Mouse (Mus musculus): ENCODE measurements around the gene Gm4969. TPM values are rescaled to one million over a fixed set of nuclear protein-coding genes. Genes with fewer than 3 reads are reported as not detected.

The Gm4969 gene
- polyA plus RNA-seq, 1 experiment from 2014 or later, result 2.3 TPM

- Histone ChIP-seq H3K9ac (no peak overlapping the region), H3K27me3 (replicated peaks) (no peaks in the 10 kb centered on the region; the same call in 1 of the 2 replicates), H3K4me1 (replicated peaks) (peaks cover 32% of the 10 kb centered on the region), H3K4me3 (replicated peaks) (no peak overlapping the region), H3K36me3 (0 out of 2 replicates have a peak, but pooled peaks cover 4% of the 10 kb centered on the region), H3K27ac (no peak overlapping the region), H3K9me3 (no peaks in the 10 kb centered on the region), H3K4me2 (replicated peaks) (peak overlapping the region; percentile 93; the same call in 1 of the 2 replicates)
- WGBS, result 60% methylated on average over 17 of the region's 17 CpGs
- ATAC-seq, result no peak
Observed at GRCm38 (mm10) chr7:19091913-19092312, 26.3 kb downstream of the Gm4969 start.

- H3K36me3 ChIP-seq, result 0 out of 2 replicates have a peak, but pooled peaks cover 4% of the 10 kb centered on the region
- 42% methylated on average over 10 of the region's 10 CpGs for WGBS
- H3K4me1 ChIP-seq (replicated peaks), result peaks cover 49% of the 10 kb centered on the region
- no peaks in the 10 kb centered on the region; the same call in 1 of the 2 replicates for H3K27me3 ChIP-seq (replicated peaks)
- no peak for ATAC-seq
- H3K4me3 ChIP-seq (replicated peaks), result no peak overlapping the region
- H3K4me2 ChIP-seq (replicated peaks), result no peak overlapping the region
- no peaks in the 10 kb centered on the region for H3K9me3 ChIP-seq
- no peak overlapping the region for H3K27ac ChIP-seq
- H3K9ac ChIP-seq, result no peak overlapping the region
Observed at GRCm38 (mm10) chr7:19088813-19089212, 29.4 kb downstream of the Gm4969 start.

- Histone ChIP-seq H3K9me3 (no peaks in the 10 kb centered on the region), H3K4me1 (replicated peaks) (peaks cover 54% of the 10 kb centered on the region), H3K4me2 (replicated peaks) (peak overlapping the region; percentile 46; the same call in 1 of the 2 replicates), H3K27ac (no peak overlapping the region), H3K36me3 (0 out of 2 replicates have a peak, but pooled peaks cover 8% of the 10 kb centered on the region), H3K27me3 (replicated peaks) (no peaks in the 10 kb centered on the region; the same call in 1 of the 2 replicates), H3K4me3 (replicated peaks) (no peak overlapping the region), H3K9ac (no peak overlapping the region)
- 68% methylated on average over 18 of the region's 18 CpGs for WGBS
- no peak for ATAC-seq
Observed at GRCm38 (mm10) chr7:19086760-19087159, 31.4 kb downstream of the Gm4969 start.

GRCm38 (mm10) chr7:19086042-19086441 lies 32.1 kb downstream of the Gm4969 start:
- Histone ChIP-seq H3K27ac (peak overlapping the region; percentile 46; the same call in 1 of the 2 replicates), H3K9me3 (no peaks in the 10 kb centered on the region), H3K4me3 (replicated peaks) (peak overlapping the region; percentile 27), H3K4me2 (replicated peaks) (peak overlapping the region; percentile 46), H3K4me1 (replicated peaks) (peaks cover 50% of the 10 kb centered on the region), H3K27me3 (replicated peaks) (no peaks in the 10 kb centered on the region; the same call in 1 of the 2 replicates), H3K9ac (peak overlapping the region; percentile 32), H3K36me3 (peaks cover 16% of the 10 kb centered on the region)
- WGBS, result 11% methylated on average over 14 of the region's 14 CpGs
- peak; percentile 53 for ATAC-seq

- H3K27ac ChIP-seq, result peak overlapping the region; percentile 46
- no peaks in the 10 kb centered on the region for H3K9me3 ChIP-seq
- no peaks in the 10 kb centered on the region; the same call in 1 of the 2 replicates for H3K27me3 ChIP-seq (replicated peaks)
- H3K9ac ChIP-seq, result peak overlapping the region; percentile 32
- peak overlapping the region; percentile 27 for H3K4me3 ChIP-seq (replicated peaks)
- H3K4me2 ChIP-seq (replicated peaks), result peak overlapping the region; percentile 46
- no peak for ATAC-seq
- WGBS, result 13% methylated on average over 6 of the region's 6 CpGs
- H3K4me1 ChIP-seq (replicated peaks), result peaks cover 50% of the 10 kb centered on the region
- peaks cover 15% of the 10 kb centered on the region for H3K36me3 ChIP-seq
Observed at GRCm38 (mm10) chr7:19085495-19085894, 32.7 kb downstream of the Gm4969 start.

GRCm38 (mm10) chr7:19084921-19085473 lies 33.2 kb downstream of the Gm4969 start:
- Histone ChIP-seq H3K4me1 (replicated peaks) (peaks cover 50% of the 10 kb centered on the region), H3K27me3 (replicated peaks) (no peaks in the 10 kb centered on the region), H3K9me3 (no peaks in the 10 kb centered on the region), H3K27ac (peak overlapping the region; percentile 46), H3K36me3 (peaks cover 20% of the 10 kb centered on the region), H3K4me3 (replicated peaks) (peak overlapping the region; percentile 27), H3K9ac (peak overlapping the region; percentile 32), H3K4me2 (replicated peaks) (peak overlapping the region; percentile 46)
- no peak for ATAC-seq
- 23% methylated on average over 9 of the region's 9 CpGs for WGBS

GRCm38 (mm10) chr7:19084277-19084771 lies 33.8 kb downstream of the Gm4969 start:
- 51% methylated on average over 6 of the region's 6 CpGs for WGBS
- peak; percentile 20 for ATAC-seq
- no peaks in the 10 kb centered on the region for H3K27me3 ChIP-seq (replicated peaks)

GRCm38 (mm10) chr7:19083701-19084100 lies 34.5 kb downstream of the Gm4969 start, which contains the start of gene Dmpk:
Gene Dmpk (plus strand): TSS chr7:19083849.
- H3K4me1 ChIP-seq (replicated peaks), result peaks cover 50% of the 10 kb centered on the region
- H3K4me2 ChIP-seq (replicated peaks), result peak within 1 kb of the TSS; percentile 46
- peak; percentile 51 for ATAC-seq
- H3K36me3 ChIP-seq, result peaks cover 23% of the 10 kb centered on the region
- peak within 1 kb of the TSS; percentile 15 for H3K27ac ChIP-seq
- H3K4me3 ChIP-seq (replicated peaks), result peak within 1 kb of the TSS; percentile 27
- 36% methylated on average over 10 of the region's 10 CpGs for WGBS
- no peaks in the 10 kb centered on the region for H3K27me3 ChIP-seq (replicated peaks)
- no peaks in the 10 kb centered on the region for H3K9me3 ChIP-seq
- H3K9ac ChIP-seq, result peak within 1 kb of the TSS; percentile 27

More at GRCm38 (mm10) chr7:19084277-19084771, 33.8 kb downstream of the Gm4969 start:
- Histone ChIP-seq H3K9me3 (no peaks in the 10 kb centered on the region), H3K4me1 (replicated peaks) (peaks cover 50% of the 10 kb centered on the region), H3K9ac (peak overlapping the region; percentile 27), H3K36me3 (peaks cover 21% of the 10 kb centered on the region), H3K27ac (peak overlapping the region; percentile 15), H3K4me2 (replicated peaks) (peak overlapping the region; percentile 46), H3K4me3 (replicated peaks) (peak overlapping the region; percentile 27)

- Histone ChIP-seq H3K27me3 (replicated peaks) (no peaks in the 10 kb centered on the region), H3K27ac (0 out of 2 replicates have a peak overlapping the region, but pooled peaks have one; percentile 1), H3K9ac (no peak overlapping the region), H3K36me3 (peaks cover 29% of the 10 kb centered on the region), H3K4me2 (replicated peaks) (peak overlapping the region; percentile 46; the same call in 1 of the 2 replicates), H3K4me3 (replicated peaks) (no peak overlapping the region), H3K9me3 (no peaks in the 10 kb centered on the region), H3K4me1 (replicated peaks) (peaks cover 51% of the 10 kb centered on the region)
- ATAC-seq, result no peak
- WGBS, result 56% methylated on average over 6 of the region's 6 CpGs
Observed at GRCm38 (mm10) chr7:19083096-19083495, 35.1 kb downstream of the Gm4969 start.

GRCm38 (mm10) chr7:19082171-19082570 lies 36.0 kb downstream of the Gm4969 start:
- H3K4me1 ChIP-seq (replicated peaks), result peaks cover 60% of the 10 kb centered on the region
- H3K27me3 ChIP-seq (replicated peaks), result no peaks in the 10 kb centered on the region
- no peak overlapping the region for H3K4me3 ChIP-seq (replicated peaks)
- H3K4me2 ChIP-seq (replicated peaks), result no peak overlapping the region
- H3K36me3 ChIP-seq, result peaks cover 32% of the 10 kb centered on the region
- 90% methylated on average over 4 of the region's 4 CpGs for WGBS
- no peak overlapping the region for H3K9ac ChIP-seq
- no peaks in the 10 kb centered on the region for H3K9me3 ChIP-seq
- no peak for ATAC-seq
- peak overlapping the region; percentile 1; the same call in 1 of the 2 replicates for H3K27ac ChIP-seq

GRCm38 (mm10) chr7:19080451-19080950 lies 37.7 kb downstream of the Gm4969 start:
- Histone ChIP-seq H3K4me1 (replicated peaks) (peaks cover 53% of the 10 kb centered on the region), H3K27ac (no peak overlapping the region), H3K9ac (no peak overlapping the region), H3K27me3 (replicated peaks) (no peaks in the 10 kb centered on the region), H3K9me3 (no peaks in the 10 kb centered on the region), H3K4me3 (replicated peaks) (no peak overlapping the region), H3K4me2 (replicated peaks) (no peak overlapping the region), H3K36me3 (peaks cover 32% of the 10 kb centered on the region)
- ATAC-seq, result no peak
- WGBS, result 88% methylated on average over 19 of the region's 19 CpGs

- Histone ChIP-seq H3K4me2 (replicated peaks) (no peak overlapping the region), H3K4me3 (replicated peaks) (no peak overlapping the region), H3K36me3 (peaks cover 32% of the 10 kb centered on the region), H3K27me3 (replicated peaks) (no peaks in the 10 kb centered on the region), H3K9me3 (no peaks in the 10 kb centered on the region), H3K27ac (no peak overlapping the region), H3K9ac (no peak overlapping the region), H3K4me1 (replicated peaks) (peaks cover 40% of the 10 kb centered on the region)
- 83% methylated on average over 3 of the region's 3 CpGs for WGBS
- no peak for ATAC-seq
Observed at GRCm38 (mm10) chr7:19078732-19079131, 39.4 kb downstream of the Gm4969 start.
